Mouse (Mus musculus) ovary, postnatal 14 days (tissue): Measurements from ENCODE around the gene Gm17509.
"Not testable (repeated sequence)": the region's sequence is repeated elsewhere in the genome, so short reads cannot be mapped to it uniquely, and the experiment has no call there.

Source experiments
- DNase-seq: peaks from one replicate; pipeline ENCODE4 v3.0.0; 2022; ENCODE audit warnings: low spot score

The Gm17509 gene

GRCm38 (mm10) chr13:117208236-117208635 lies 12.6 kb downstream of the Gm17509 start, which contains the start of gene Emb:
Gene Emb (plus strand): TSS chr13:117208536.
- DNase-seq, result no peak

- no peak for DNase-seq
Measured at GRCm38 (mm10) chr13:117206066-117206465, 14.8 kb downstream of the Gm17509 start.

- no peak for DNase-seq
Measured at GRCm38 (mm10) chr13:117204685-117205084, 16.2 kb downstream of the Gm17509 start.

- DNase-seq, result peak; percentile 15
Measured at GRCm38 (mm10) chr13:117202755-117203471, 18.0 kb downstream of the Gm17509 start.

GRCm38 (mm10) chr13:117198402-117199083 lies 22.3 kb downstream of the Gm17509 start:
- DNase-seq, result peak; percentile 71

GRCm38 (mm10) chr13:117197666-117198065 lies 23.2 kb downstream of the Gm17509 start:
- DNase-seq, result no peak

GRCm38 (mm10) chr13:117195569-117196495 lies 25.0 kb downstream of the Gm17509 start:
- no peak for DNase-seq

GRCm38 (mm10) chr13:117193422-117193983 lies 27.4 kb downstream of the Gm17509 start:
- no peak for DNase-seq

- no peak for DNase-seq
Measured at GRCm38 (mm10) chr13:117192161-117192560, 28.7 kb downstream of the Gm17509 start.

- DNase-seq, result no peak
Measured at GRCm38 (mm10) chr13:117185329-117185728, 35.5 kb downstream of the Gm17509 start.

GRCm38 (mm10) chr13:117183288-117183687 lies 37.6 kb downstream of the Gm17509 start:
- no peak for DNase-seq

GRCm38 (mm10) chr13:117180912-117181311 lies 40.0 kb downstream of the Gm17509 start:
- not testable (repeated sequence) for DNase-seq
